Comparison of ENCODE assay signal across 15 mouse cellular contexts in genomic region chr3:86809646-86810045, GRCm38 (mm10).
A peak's percentile ranks its signal among the peaks of the same experiment; 100 is the strongest.
DNase-seq lines count a peak whose midpoint lies in the region; ATAC-seq lines count a peak whose summit lies in the region.
"Had no signal": no experiment of that assay in that cellular context is flagged by ENCODE, and none has a peak within 500 bp of the region (broad histone marks: within the 10 kb centered on the region; RNA-seq: fewer than 3 reads in every experiment).

No protein-coding gene starts in this region.

- H3K27ac ChIP-seq in hindbrain, embryonic 14.5 days: peak overlapping the region; percentile 59
- H3K27ac ChIP-seq in hindbrain, embryonic 10.5 days: no peak overlapping the region
- peak overlapping the region; percentile 23; the same call in 1 of the 2 replicates for H3K27ac ChIP-seq in neural tube, embryonic 13.5 days (replicated peaks)
- H3K27ac ChIP-seq in limb, embryonic 12.5 days: 0 out of 2 replicates have a peak overlapping the region, but pooled peaks have one; percentile 25
- H3K27ac ChIP-seq: heart, embryonic 15.5 days; limb, embryonic 15.5 days had no signal

- H3K9me3 ChIP-seq in hindbrain, embryonic 14.5 days (ENCODE audit: control insufficient read depth, low read length): no peaks in the 10 kb centered on the region
- no peaks in the 10 kb centered on the region for H3K9me3 ChIP-seq in hindbrain, embryonic 10.5 days
- no peaks in the 10 kb centered on the region for H3K9me3 ChIP-seq in neural tube, embryonic 13.5 days
- H3K9me3 ChIP-seq in limb, embryonic 12.5 days: no peaks in the 10 kb centered on the region
- H3K9me3 ChIP-seq: heart, embryonic 15.5 days; limb, embryonic 15.5 days had no signal

- H3K4me2 ChIP-seq in hindbrain, embryonic 14.5 days (replicated peaks): no peak overlapping the region
- H3K4me2 ChIP-seq in neural tube, embryonic 13.5 days: no peak overlapping the region
- no peak overlapping the region for H3K4me2 ChIP-seq in limb, embryonic 12.5 days
- H3K4me2 ChIP-seq: heart, embryonic 15.5 days; limb, embryonic 15.5 days had no signal

- WGBS in hindbrain, embryonic 14.5 days: 62% methylated on average over 2 of the region's 2 CpGs
- 72% methylated on average over 2 of the region's 2 CpGs for WGBS in hindbrain, embryonic 10.5 days
- 79% methylated on average over 2 of the region's 2 CpGs for WGBS in neural tube, embryonic 13.5 days
- WGBS in limb, embryonic 12.5 days: 52% methylated on average over 2 of the region's 2 CpGs

- DNase-seq in hindbrain, embryonic 14.5 days (ENCODE audit: low spot score): no peak
- DNase-seq in hindbrain, embryonic 10.5 days (ENCODE audit: low spot score): no peak
- DNase-seq in neural tube, embryonic 10.5 days (ENCODE audit: extremely low spot score, low spot score): no peak
- DNase-seq in ovary, postnatal 10 days (ENCODE audit: low spot score): no peak
- DNase-seq in adrenal gland, adult (ENCODE audit: inconsistent age in 2 of 2, low spot score in 1 of 2): no peak
- DNase-seq: gastrocnemius, postnatal 36 days; kidney, postnatal 25 days; lung, adult 2 months had no signal

- peaks cover 40% of the 10 kb centered on the region for H3K36me3 ChIP-seq in hindbrain, embryonic 14.5 days (replicated peaks; ENCODE audit: control insufficient read depth, insufficient read depth)
- peaks cover 26% of the 10 kb centered on the region for H3K36me3 ChIP-seq in hindbrain, embryonic 10.5 days
- peaks cover 29% of the 10 kb centered on the region for H3K36me3 ChIP-seq in neural tube, embryonic 13.5 days
- H3K36me3 ChIP-seq in limb, embryonic 12.5 days: no peaks in the 10 kb centered on the region
- H3K36me3 ChIP-seq: heart, embryonic 15.5 days; limb, embryonic 15.5 days had no signal

- H3K9ac ChIP-seq in hindbrain, embryonic 14.5 days: no peak overlapping the region
- no peak overlapping the region for H3K9ac ChIP-seq in neural tube, embryonic 13.5 days
- no peak overlapping the region for H3K9ac ChIP-seq in limb, embryonic 12.5 days (replicated peaks)
- H3K9ac ChIP-seq: heart, embryonic 15.5 days; limb, embryonic 15.5 days had no signal

- H3K27me3 ChIP-seq in hindbrain, embryonic 14.5 days (ENCODE audit: control insufficient read depth, insufficient read depth, low read length): no peaks in the 10 kb centered on the region
- no peaks in the 10 kb centered on the region for H3K27me3 ChIP-seq in hindbrain, embryonic 10.5 days (ENCODE audit: insufficient read depth, poor library complexity, severe bottlenecking)
- H3K27me3 ChIP-seq in neural tube, embryonic 13.5 days: no peaks in the 10 kb centered on the region
- no peaks in the 10 kb centered on the region for H3K27me3 ChIP-seq in limb, embryonic 12.5 days
- H3K27me3 ChIP-seq: heart, embryonic 15.5 days; limb, embryonic 15.5 days had no signal

- no peak overlapping the region for H3K4me3 ChIP-seq in hindbrain, embryonic 14.5 days (replicated peaks; ENCODE audit: low read length)
- H3K4me3 ChIP-seq in hindbrain, embryonic 10.5 days: no peak overlapping the region
- no peak overlapping the region for H3K4me3 ChIP-seq in neural tube, embryonic 13.5 days
- no peak overlapping the region for H3K4me3 ChIP-seq in limb, embryonic 12.5 days (replicated peaks)
- H3K4me3 ChIP-seq: erythroblast, embryonic 14.5 days; heart, embryonic 15.5 days; limb, embryonic 15.5 days had no signal

- no peak for ATAC-seq in hindbrain, embryonic 14.5 days (ENCODE audit: low FRiP score)
- no peak for ATAC-seq in neural tube, embryonic 13.5 days (ENCODE audit: low read depth)
- no peak for ATAC-seq in limb, embryonic 12.5 days (ENCODE audit: insufficient number of reproducible peaks, insufficient read depth, low FRiP score, low TSS enrichment, low read depth)
- ATAC-seq: activated CD4-positive, CD25-positive, alpha-beta regulatory T cell, adult 4 months; CD4-positive, CD25-positive, alpha-beta regulatory T cell, adult 4 months had no signal

- no peaks in the 10 kb centered on the region for H3K4me1 ChIP-seq in hindbrain, embryonic 14.5 days (replicated peaks; ENCODE audit: control insufficient read depth, insufficient read depth, low read length)
- H3K4me1 ChIP-seq in hindbrain, embryonic 10.5 days (replicated peaks): no peaks in the 10 kb centered on the region
- H3K4me1 ChIP-seq in neural tube, embryonic 13.5 days (replicated peaks): peaks cover 4% of the 10 kb centered on the region; the same call in 1 of the 2 replicates
- peaks cover 20% of the 10 kb centered on the region for H3K4me1 ChIP-seq in limb, embryonic 12.5 days (replicated peaks)
- H3K4me1 ChIP-seq: heart, embryonic 15.5 days had no signal
